Mouse (Mus musculus) heart, adult 2 months (tissue): ENCODE measurements around the gene Ssb. TPM values are rescaled to one million over a fixed set of nuclear protein-coding genes. Genes with fewer than 3 reads are reported as not detected.
A peak's percentile ranks its signal among the peaks of the same experiment; 100 is the strongest.

ENCODE experiments used
- DNase-seq, 2 experiments: peaks; one replicate each; pipeline ENCODE4 v3.0.0; 2021
- H3K27ac ChIP-seq: fragments of 200-600 bp; 2 replicates; pipeline ENCODE4 v1.8.1; 2022
- H3K27me3 ChIP-seq: fragments of 200-500 bp; 2 replicates; pipeline ENCODE4 v1.6.1; 2012; ENCODE audit warnings: mild to moderate bottlenecking, low read length, inconsistent platforms, mixed read lengths; ENCODE audit not compliant: control insufficient read depth, insufficient read depth
- H3K36me3 ChIP-seq: fragments of 200-500 bp; 2 replicates; pipeline ENCODE4 v1.6.1; 2012; ENCODE audit warnings: low read length, inconsistent platforms; ENCODE audit not compliant: control insufficient read depth, insufficient read depth
- H3K4me1 ChIP-seq: fragments of 200-500 bp; 2 replicates; pipeline ENCODE4 v1.6.1; 2011; ENCODE audit warnings: low read length; ENCODE audit not compliant: control insufficient read depth, insufficient read depth
- H3K4me3 ChIP-seq: fragments of 200-600 bp; 2 replicates; pipeline ENCODE4 v1.8.1; 2022
- H3K79me2 ChIP-seq: fragments of 200-500 bp; replicated peaks from 2 replicates; pipeline ENCODE4 v1.6.1; 2012; ENCODE audit warnings: mild to moderate bottlenecking, inconsistent platforms, low read length, moderate library complexity, mixed read lengths; ENCODE audit not compliant: control insufficient read depth, insufficient read depth
- H3K9ac ChIP-seq: fragments of 200-500 bp; 2 replicates; pipeline ENCODE4 v1.6.1; 2012; ENCODE audit warnings: low read depth, mild to moderate bottlenecking, control low read depth, inconsistent platforms, low read length, mixed read lengths
- CTCF ChIP-seq: fragments of 200-600 bp; IDR thresholded peaks from 2 replicates; pipeline ENCODE4 v1.8.1; 2022; ENCODE audit warnings: antibody characterized with exemption, mild to moderate bottlenecking, moderate library complexity
- EP300 ChIP-seq: fragments of 200-500 bp; IDR thresholded peaks from 2 replicates; pipeline ENCODE4 v1.6.1; 2011; ENCODE audit warnings: low read depth, low read length, control low read depth; ENCODE audit not compliant: insufficient read depth
- POLR2A ChIP-seq: fragments of 200-500 bp; IDR thresholded peaks from 2 replicates; pipeline ENCODE4 v1.6.1; 2011; ENCODE audit warnings: mild to moderate bottlenecking, low read depth, low read length, control low read depth; ENCODE audit not compliant: insufficient read depth
- WGBS: fragments of 180-500 bp; shearing (Covaris S2); methylation state at CpG from one replicate; pipeline ENCODE4 v1.1.7; 2018; 5-methylcytosine and 5-hydroxymethylcytosine counted together
- intact Hi-C: fragments of 180-260 bp; cut with DNase I; formaldehyde crosslinking; loops from one replicate; pipeline ENCODE4 v1.15.1; 2025
- polyA plus RNA-seq: library from polyadenylated mRNA; depleted of rRNA; stranded (reverse); fragments of >200 nt; gene quantifications from 2 replicates; pipeline ENCODE4 v1.2.3, GENCODE M21; 2012
- total RNA-seq, 2 experiments: library from RNA; stranded (reverse); gene quantifications; 2 replicates each; pipeline ENCODE4 v1.2.3; 2021

Ssb gene
- total and polyA plus RNA-seq, 3 experiments = 4.3 to 64.0 (median 58.4) TPM

DNA sequence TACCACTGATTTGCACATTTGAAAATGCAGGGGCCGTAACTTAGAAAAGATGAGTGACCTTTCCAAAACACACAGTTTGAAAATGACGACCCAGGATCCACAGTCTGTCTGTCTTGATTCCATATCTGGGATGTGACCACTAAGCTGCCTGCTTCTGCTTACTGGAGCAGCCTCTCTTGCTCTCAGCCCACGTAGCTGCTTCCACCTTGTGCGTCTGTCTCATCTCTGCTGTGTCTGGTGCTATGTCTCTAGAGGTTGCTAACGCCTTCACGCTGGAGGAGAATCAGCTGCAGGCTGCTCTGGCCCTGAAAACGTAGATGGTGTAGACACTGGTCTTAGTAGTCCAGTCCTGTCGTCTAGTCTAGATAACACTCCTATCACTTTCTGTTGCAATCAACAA, 31.2 kb upstream of the Ssb start:
- no peaks in the 10 kb centered on the region for H3K36me3 ChIP-seq
- TF ChIP-seq EP300 (no peak), POLR2A (no peak), CTCF (no peak)
- no peaks in the 10 kb centered on the region for H3K27me3 ChIP-seq
- DNase-seq = no peak
- intact Hi-C loops = no loop called here
- 73% methylated on average over 8 of the region's 8 CpGs for WGBS
- H3K27ac ChIP-seq = no peak overlapping the region
- no peaks in the 10 kb centered on the region for H3K4me1 ChIP-seq
- no peaks in the 10 kb centered on the region for H3K79me2 ChIP-seq
- H3K9ac ChIP-seq = no peak overlapping the region
- no peak overlapping the region for H3K4me3 ChIP-seq

DNA sequence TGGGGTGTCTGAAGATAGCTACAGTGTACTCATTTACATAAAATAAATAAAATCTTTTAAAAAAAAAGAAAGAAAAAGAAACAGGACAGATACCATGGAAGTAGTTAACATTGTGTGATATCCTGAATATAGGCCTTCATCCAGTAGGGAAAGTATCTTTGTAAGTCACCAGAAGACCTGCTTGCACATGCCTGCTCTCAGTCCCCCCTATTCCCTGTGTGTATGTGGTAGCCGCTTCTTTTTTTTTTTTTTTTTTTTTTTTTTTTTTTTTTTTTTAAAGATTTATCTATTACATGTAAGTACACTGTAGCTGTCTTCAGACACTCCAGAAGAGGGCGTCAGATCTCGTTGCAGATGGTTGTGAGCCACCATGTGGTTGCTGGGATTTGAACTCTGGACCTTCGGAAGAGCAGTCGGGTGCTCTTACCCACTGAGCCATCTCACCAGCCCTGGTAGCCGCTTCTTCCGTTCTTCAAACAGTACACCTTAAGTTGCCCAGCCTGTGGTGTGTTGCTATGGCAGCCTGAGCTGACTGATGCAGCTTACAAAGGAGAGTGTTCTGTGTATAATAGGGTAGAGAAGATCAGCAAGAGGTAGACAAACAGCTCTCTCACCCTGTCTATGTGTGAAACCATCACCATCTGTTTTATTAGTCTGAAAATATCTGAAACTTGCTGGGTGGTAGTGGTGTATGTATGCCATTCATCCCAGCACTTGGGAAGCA, 24.0 kb upstream of the Ssb start:
- Histone ChIP-seq H3K36me3 (no peaks in the 10 kb centered on the region), H3K27ac (no peak overlapping the region), H3K27me3 (no peaks in the 10 kb centered on the region), H3K79me2 (no peaks in the 10 kb centered on the region), H3K4me3 (no peak overlapping the region), H3K4me1 (no peaks in the 10 kb centered on the region), H3K9ac (no peak overlapping the region)
- intact Hi-C loops = no loop called here
- 85% methylated on average over 7 of the region's 7 CpGs for WGBS
- TF ChIP-seq EP300 (no peak), POLR2A (no peak), CTCF (no peak)
- DNase-seq = no peak

- WGBS = 40% methylated on average over 3 of the region's 3 CpGs
- Histone ChIP-seq H3K36me3 (no peaks in the 10 kb centered on the region), H3K9ac (no peak overlapping the region), H3K27me3 (no peaks in the 10 kb centered on the region), H3K4me3 (no peak overlapping the region), H3K27ac (no peak overlapping the region), H3K4me1 (no peaks in the 10 kb centered on the region), H3K79me2 (no peaks in the 10 kb centered on the region)
- no peak for DNase-seq
- no peak for TF ChIP-seq EP300
- TF ChIP-seq CTCF = no peak
- no peak for TF ChIP-seq POLR2A
- intact Hi-C loops = no loop called here
These were observed 23.4 kb upstream of the Ssb start for GRCm38 (mm10) chr2:69837996-69838395.

- intact Hi-C loops = no loop called here
These were observed 22.7 kb upstream of the Ssb start for GRCm38 (mm10) chr2:69838707-69839106.

DNA sequence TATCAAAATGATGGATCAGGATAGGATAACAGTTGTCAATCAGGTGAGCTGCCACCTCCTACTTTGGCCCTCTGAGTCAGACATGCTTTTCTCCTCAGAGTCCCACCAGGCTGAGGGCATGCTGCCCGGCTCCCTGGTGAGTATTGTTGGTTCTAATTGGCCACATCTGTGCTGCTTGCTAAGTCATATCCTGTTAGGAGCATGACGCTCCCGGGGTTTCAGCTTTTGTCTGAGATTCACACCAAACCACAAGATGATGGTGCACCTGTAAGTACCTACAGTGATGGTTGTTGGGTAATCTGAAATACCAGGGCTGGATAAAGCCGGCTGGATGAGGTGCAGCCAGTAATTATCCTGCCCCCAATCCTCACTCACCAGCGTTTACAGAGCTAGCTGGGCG, 21.1 kb upstream of the Ssb start:
- 35% methylated on average over 6 of the region's 6 CpGs for WGBS
- no peak for DNase-seq

More at GRCm38 (mm10) chr2:69838707-69839106, 22.7 kb upstream of the Ssb start:
- Histone ChIP-seq H3K79me2 (no peaks in the 10 kb centered on the region), H3K4me3 (no peak overlapping the region), H3K27ac (no peak overlapping the region), H3K27me3 (no peaks in the 10 kb centered on the region), H3K36me3 (no peaks in the 10 kb centered on the region), H3K4me1 (no peaks in the 10 kb centered on the region), H3K9ac (no peak overlapping the region)
- no peak for DNase-seq
- TF ChIP-seq POLR2A (no peak), CTCF (no peak), EP300 (no peak)

DNA sequence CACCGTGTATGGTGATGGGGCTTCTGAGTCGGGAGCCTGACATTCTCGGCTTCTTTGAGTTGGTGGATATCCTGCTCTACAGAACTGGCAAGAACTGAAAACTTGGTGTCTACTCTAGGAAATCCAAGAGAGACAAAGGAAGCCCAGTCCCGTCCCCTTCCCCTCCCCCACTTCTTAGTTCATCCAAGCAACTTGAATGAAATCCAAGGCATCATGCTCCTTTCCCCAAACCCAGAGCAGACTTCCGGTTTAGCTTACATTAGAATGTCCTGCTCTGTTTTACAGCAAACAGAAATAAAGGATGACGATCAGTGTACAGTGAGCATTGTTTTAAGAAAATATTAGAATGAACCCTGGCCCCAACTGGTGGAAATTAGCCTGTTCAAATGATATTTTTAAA, 12.1 kb upstream of the Ssb start:
- H3K4me1 ChIP-seq = peaks cover 4% of the 10 kb centered on the region
- H3K27ac ChIP-seq = no peak overlapping the region
- WGBS = 26% methylated on average over 6 of the region's 6 CpGs

More for the DNA sequence above, 21.1 kb upstream of the Ssb start:
- no peak overlapping the region for H3K4me3 ChIP-seq
- intact Hi-C loops = no loop called here
- no peak overlapping the region for H3K27ac ChIP-seq
- H3K79me2 ChIP-seq = no peaks in the 10 kb centered on the region
- H3K36me3 ChIP-seq = no peaks in the 10 kb centered on the region
- no peaks in the 10 kb centered on the region for H3K27me3 ChIP-seq
- no peaks in the 10 kb centered on the region for H3K4me1 ChIP-seq
- TF ChIP-seq POLR2A = no peak
- TF ChIP-seq CTCF = no peak
- TF ChIP-seq EP300 = no peak
- no peak overlapping the region for H3K9ac ChIP-seq

More for the DNA sequence above, 12.1 kb upstream of the Ssb start:
- no peak for TF ChIP-seq CTCF
- no peak for TF ChIP-seq EP300
- no peak for TF ChIP-seq POLR2A
- no peak for DNase-seq
- no peaks in the 10 kb centered on the region for H3K36me3 ChIP-seq
- H3K4me3 ChIP-seq = no peak overlapping the region
- no peaks in the 10 kb centered on the region for H3K79me2 ChIP-seq
- intact Hi-C loops = no loop called here
- peak overlapping the region; percentile 12; the same call in 1 of the 2 replicates for H3K9ac ChIP-seq
- no peaks in the 10 kb centered on the region for H3K27me3 ChIP-seq
